Mouse (Mus musculus) CH12.LX (cell line): ENCODE measurements around the gene Pde4b.

Experiments used
- BHLHE40 ChIP-seq: IDR thresholded peaks from 2 replicates; pipeline ENCODE4 v1.6.1; 2011; ENCODE audit warnings: mild to moderate bottlenecking, low read depth, low read length, improper control_type of control experiment
- CTCF ChIP-seq, 2 experiments: IDR thresholded peaks in 1 of 2; conservative IDR thresholded peaks in 1 of 2; 2 replicates each; pipeline ENCODE4 v1.5.1; 2011 to 2012; ENCODE audit warnings: low read depth in 2 of 2, low read length in 2 of 2, improper control_type of control experiment in 1 of 2, inconsistent platforms in 1 of 2, mild to moderate bottlenecking in 1 of 2, moderate library complexity in 1 of 2
- EP300 ChIP-seq: IDR thresholded peaks from 2 replicates; pipeline ENCODE4 v1.6.1; 2011; ENCODE audit warnings: low read length, improper control_type of control experiment
- HCFC1 ChIP-seq: IDR thresholded peaks from 2 replicates; pipeline ENCODE4 v1.6.1; 2012; ENCODE audit warnings: low read depth, mild to moderate bottlenecking, inconsistent platforms, low read length, improper control_type of control experiment
- JUND ChIP-seq: conservative IDR thresholded peaks from 2 replicates; pipeline ENCODE4 v1.6.1; 2011; ENCODE audit warnings: low read depth, low read length, improper control_type of control experiment
- MAX ChIP-seq: IDR thresholded peaks from 2 replicates; pipeline ENCODE4 v1.6.1; 2011; ENCODE audit warnings: low read length, improper control_type of control experiment
- MAZ ChIP-seq: IDR thresholded peaks from 2 replicates; pipeline ENCODE4 v1.6.1; 2012; ENCODE audit warnings: low read depth, mild to moderate bottlenecking, inconsistent platforms, low read length, improper control_type of control experiment, moderate library complexity
- PAX5 ChIP-seq: IDR thresholded peaks from 2 replicates; pipeline ENCODE4 v1.6.1; 2012; ENCODE audit warnings: low read length, inconsistent platforms, mixed read lengths
- POLR2A ChIP-seq: IDR thresholded peaks from 2 replicates; pipeline ENCODE4 v1.6.1; 2011; ENCODE audit warnings: low read depth, mild to moderate bottlenecking, improper control_type of control experiment, low read length
- SMC3 ChIP-seq: IDR thresholded peaks from 2 replicates; pipeline ENCODE4 v1.6.1; 2011; ENCODE audit warnings: low read depth, low read length, improper control_type of control experiment
- TCF12 ChIP-seq: IDR thresholded peaks from 2 replicates; pipeline ENCODE4 v1.6.1; 2014; ENCODE audit warnings: low read depth, mild to moderate bottlenecking, inconsistent platforms, low read length, improper control_type of control experiment

GRCm38 (mm10) chr4:102287172-102287571 is 199.8 kb downstream of the Pde4b start:
- no peak for TF ChIP-seq JUND
- TF ChIP-seq CTCF (conservative IDR thresholded peaks at IDR 0.05 in 1 of 2, IDR thresholded peaks at IDR 0.05 in 1 of 2; ENCODE audit: low read depth in 2 of 2, low read length in 2 of 2): no peak
- TF ChIP-seq HCFC1: no peak
- no peak for TF ChIP-seq TCF12
- no peak for TF ChIP-seq PAX5
- no peak for TF ChIP-seq EP300
- no peak for TF ChIP-seq SMC3
- TF ChIP-seq MAX: no peak
- TF ChIP-seq POLR2A: no peak
- TF ChIP-seq MAZ: no peak
- no peak for TF ChIP-seq BHLHE40
